Mouse (Mus musculus) right cerebral cortex, postnatal 10 days (tissue): ENCODE data around the gene Tmem132c.
A peak's percentile ranks its signal among the peaks of the same experiment; 100 is the strongest.

Experiments
- DNase-seq, 2 experiments: peaks; one replicate each; pipeline ENCODE4 v3.0.0; 2021; ENCODE audit warnings: low spot score in 2 of 2

Tmem132c gene

GRCm38 (mm10) chr5:127282539-127283123 is 41.0 kb downstream of the Tmem132c start:
- no peak for DNase-seq

GRCm38 (mm10) chr5:127286886-127287285 is 45.3 kb downstream of the Tmem132c start:
- no peak for DNase-seq

- no peak for DNase-seq
Measured at GRCm38 (mm10) chr5:127289659-127290058, 48.1 kb downstream of the Tmem132c start.

- peak in 1 of 2 experiments; percentile 30 for DNase-seq
Measured at GRCm38 (mm10) chr5:127290461-127291250, 49.0 kb downstream of the Tmem132c start.

DNA sequence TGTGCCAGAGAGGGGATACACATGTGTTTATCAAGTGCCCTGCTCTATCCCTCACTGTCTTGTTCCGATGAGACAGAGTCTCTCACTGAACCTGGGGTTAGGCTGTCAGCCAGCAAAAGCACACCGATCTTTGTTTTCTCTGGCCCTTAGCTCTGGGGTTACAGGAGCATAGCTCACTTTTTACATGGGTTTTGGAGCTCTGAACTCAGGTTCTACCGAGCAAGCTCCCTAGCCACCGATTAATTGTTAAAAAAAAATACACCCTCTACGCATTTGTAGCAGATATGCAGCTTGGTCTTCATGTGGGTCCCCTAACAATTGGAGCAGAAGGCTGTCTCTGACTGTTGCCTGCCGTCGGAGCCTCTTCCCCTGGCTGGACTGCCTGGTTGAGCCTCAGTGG is 50.0 kb downstream of the Tmem132c start:
- no peak for DNase-seq

- DNase-seq = no peak
Measured at GRCm38 (mm10) chr5:127293698-127294097, 52.1 kb downstream of the Tmem132c start.

DNA sequence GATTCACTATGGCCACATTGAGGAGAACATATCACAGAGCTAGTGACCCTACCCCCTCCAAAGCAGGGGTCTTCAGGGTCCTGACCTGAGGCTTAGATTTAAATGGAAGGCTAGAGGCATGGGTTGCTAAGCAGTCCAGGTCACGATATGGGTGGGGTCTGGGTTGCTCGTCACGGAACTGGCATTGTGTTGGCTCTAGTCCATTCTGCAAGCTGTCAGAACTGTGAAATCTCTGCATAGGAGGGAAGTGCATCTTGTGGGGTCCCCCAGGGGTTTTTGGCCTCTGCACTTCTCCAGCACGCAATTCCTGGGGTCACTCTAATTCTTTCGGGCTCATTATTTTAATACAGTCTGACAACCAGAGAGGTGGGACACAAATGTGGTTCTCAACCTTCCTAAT is 55.9 kb downstream of the Tmem132c start:
- no peak for DNase-seq

- no peak for DNase-seq
Measured at GRCm38 (mm10) chr5:127298060-127298459, 56.5 kb downstream of the Tmem132c start.

DNA sequence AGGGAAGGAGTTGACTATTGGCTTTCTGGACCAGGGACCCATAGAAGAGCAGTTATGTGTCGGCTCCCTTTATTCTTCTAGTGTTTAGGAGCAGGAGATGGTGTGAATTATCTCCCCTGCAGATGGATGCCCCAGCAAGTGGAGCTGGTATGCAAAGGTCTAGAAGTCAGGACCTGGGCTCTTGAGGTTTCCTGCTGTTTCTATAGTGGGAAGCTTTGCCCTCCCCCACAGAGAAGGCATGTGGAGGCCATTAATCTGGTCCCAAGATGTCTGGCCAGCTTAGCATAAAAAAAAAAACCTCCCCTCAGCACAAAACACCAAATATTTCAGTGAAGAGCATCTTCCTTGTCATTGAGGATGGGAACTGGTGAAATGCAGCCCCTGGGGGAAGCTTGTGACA is 57.4 kb downstream of the Tmem132c start:
- no peak for DNase-seq

DNA sequence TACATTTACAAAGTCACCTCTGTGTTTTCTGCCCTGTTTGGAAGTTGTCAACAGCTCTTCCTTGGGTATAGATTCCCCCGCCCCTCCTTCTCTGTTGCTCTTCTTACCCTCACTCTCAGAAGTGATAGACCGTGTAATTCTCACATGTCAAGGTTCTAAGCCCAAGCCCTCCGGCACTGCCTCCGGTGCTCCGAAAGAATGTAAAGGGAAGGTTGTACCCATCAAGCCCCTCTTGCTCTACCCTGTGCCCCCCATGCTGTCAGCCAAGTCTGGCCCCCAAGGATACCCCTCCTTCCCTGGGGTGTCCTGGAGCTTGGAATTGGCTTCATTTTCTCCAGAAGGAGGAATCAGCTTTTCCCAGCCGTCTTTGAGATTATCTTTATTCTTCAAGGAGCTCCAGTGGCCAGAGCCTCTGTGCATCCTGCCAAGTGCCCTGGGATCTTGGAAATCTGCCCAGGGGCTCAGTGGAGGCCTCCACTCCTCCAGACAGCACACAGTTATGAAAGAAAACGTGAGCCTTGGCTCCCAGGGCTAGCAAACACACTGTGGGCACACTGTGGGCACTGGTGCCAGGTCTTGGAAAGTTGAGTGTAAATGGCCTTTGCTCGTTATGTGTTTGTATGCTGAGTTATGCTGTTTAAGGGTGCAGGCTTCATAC is 59.1 kb downstream of the Tmem132c start:
- DNase-seq = peak; percentile 63 to 74

DNA sequence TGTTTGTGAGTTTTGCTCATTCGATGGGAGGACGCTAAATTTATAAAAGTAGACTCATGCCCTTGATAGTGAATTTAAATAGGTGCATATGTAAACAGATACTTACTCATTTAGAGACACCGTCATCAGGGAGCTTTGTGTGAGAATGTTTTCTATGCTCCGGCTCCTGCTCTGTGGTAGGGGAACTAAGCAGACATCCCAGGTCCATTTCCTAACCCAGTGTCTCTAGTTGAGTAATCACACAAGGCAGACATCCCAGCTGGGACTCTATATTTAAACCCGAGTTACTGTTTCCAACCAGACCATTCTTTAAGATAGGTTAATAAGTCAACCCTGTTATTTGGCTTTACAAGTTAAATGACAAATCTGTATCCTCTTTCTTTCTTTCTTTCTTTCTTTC is 63.7 kb downstream of the Tmem132c start:
- DNase-seq = no peak

DNA sequence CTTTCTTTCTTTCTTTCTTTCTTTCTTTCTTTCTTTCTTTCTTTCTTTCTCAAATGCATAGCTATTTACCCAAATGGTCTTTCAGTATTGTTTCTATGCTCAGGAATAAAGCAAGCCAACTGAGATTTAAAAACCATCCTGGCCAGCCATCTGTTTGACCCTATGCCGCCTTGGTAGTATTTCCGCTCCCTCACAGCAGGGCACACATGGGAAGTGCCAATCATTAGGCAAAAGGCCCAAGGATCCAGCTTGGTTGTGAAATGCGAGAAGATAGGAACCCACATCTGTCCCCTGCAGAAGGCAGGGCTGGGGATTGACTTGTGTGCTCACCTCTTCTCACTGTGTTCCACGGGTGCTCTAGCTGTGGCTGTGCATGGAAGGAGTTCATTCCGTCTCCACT is 64.1 kb downstream of the Tmem132c start:
- no peak for DNase-seq

DNA sequence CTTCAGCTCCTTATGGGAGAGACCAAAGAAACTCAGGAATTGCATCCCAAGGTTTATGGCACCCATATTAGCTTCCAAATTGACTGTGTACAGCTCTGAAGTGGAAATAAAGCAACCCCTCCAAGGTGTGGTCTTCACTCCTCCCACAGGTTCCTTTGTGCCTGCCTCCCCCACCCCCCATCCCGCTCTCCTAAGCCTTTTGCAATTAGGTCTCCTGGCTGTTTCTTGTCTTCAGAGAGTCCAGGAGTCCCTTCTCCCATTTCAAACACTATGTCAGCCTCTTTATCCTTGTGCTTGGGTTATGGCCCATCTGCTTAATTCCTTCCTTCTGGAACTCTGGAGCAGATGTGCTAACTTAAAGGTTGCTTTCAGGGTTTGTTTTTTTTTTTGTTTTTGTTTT is 65.1 kb downstream of the Tmem132c start:
- DNase-seq = no peak

- DNase-seq = no peak
Measured at GRCm38 (mm10) chr5:127310318-127311004, 68.9 kb downstream of the Tmem132c start.

DNA sequence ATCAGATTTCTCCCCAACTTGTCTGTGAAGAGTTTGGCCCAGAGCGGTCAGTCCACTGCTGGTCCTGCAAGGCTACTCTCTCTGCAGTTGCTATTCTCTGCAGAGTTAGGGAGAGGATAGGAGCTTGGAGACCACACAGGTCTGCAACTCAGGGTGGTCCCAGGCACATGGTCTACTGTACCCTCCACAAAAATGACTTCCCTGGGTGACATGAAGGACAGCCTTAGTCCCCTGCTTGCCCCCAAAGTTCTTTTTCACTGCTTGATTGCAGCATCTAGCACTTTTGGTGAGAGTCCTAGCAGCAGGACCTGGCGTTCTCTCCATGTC is 69.4 kb downstream of the Tmem132c start:
- no peak for DNase-seq

GRCm38 (mm10) chr5:127313634-127314033 is 72.0 kb downstream of the Tmem132c start:
- no peak for DNase-seq

DNA sequence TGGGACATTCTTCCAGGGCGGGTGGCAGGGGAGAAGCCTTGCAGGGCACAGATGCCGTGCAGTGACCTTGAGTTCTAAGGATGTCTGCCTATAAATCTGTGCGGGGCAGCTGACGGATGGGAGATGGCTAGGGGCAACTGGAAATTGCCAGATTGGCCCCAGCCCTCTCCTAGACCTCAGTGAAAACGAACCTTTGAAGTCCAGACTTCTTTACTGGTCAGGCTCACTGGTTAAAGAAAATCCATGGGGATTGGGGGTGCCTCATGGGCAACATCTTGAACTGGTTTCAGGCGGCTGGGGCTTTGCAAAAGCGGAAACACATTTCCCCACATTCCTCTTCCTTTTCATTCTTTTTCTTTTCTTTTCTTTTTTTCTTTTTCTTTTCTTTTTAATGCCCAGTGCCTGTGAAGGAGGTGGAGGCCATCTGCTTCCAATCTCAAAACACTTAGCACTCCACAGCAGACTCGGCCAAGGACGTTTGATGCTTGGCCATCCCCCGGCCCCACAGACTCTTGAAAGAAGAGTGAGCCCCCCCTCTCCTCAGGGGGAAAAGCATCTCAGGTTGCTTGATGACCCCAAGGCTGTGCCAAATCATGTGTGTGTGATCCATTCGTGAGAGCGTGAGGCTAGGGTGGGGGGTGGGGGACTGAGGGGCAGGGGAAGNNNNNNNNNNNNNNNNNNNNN is 77.6 kb downstream of the Tmem132c start:
- no peak for DNase-seq

- no peak for DNase-seq
Measured at GRCm38 (mm10) chr5:127324645-127325044, 83.0 kb downstream of the Tmem132c start.

DNA sequence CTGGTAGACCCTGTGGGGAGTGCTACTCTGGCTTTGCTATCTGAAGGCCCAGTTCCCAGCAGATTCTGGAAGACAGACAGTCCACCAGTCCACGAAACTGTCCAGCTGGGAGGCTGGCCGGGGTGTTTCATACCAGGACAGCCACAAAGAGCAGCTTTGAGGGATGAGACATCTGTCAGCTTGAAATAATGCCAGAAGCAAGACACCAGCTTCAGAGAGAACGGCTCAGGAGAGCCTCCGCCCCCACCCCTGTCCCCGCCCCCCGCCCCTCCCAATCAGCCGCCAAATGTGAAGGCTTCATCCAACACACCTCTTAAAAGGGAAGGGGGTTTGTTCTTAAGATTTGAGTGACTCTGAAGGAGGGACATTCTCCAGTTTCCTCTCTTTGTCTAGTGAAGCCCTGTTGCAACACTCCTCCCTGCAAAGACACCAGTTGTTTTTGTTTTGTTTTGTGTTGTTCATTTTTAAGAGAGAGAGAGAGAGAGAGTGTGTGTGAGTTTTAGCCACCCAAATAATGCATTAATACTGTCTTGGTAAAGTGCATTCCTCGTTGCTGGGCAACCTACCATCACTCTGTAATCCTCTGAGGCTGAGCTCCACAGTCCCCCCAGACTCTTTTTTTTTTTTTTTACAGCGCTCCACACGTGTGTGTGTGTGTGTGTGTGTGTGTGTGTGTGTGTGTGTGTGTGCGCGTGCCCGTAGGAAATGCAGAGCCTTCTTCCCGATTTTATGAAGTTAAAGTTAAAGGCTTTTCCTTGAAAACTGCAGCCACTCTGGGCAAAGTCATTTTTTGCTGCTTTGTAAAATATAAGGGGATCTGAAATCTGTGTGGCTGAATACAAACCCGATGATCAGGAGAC is 94.7 kb downstream of the Tmem132c start:
- peak; percentile 51 to 59 for DNase-seq

DNA sequence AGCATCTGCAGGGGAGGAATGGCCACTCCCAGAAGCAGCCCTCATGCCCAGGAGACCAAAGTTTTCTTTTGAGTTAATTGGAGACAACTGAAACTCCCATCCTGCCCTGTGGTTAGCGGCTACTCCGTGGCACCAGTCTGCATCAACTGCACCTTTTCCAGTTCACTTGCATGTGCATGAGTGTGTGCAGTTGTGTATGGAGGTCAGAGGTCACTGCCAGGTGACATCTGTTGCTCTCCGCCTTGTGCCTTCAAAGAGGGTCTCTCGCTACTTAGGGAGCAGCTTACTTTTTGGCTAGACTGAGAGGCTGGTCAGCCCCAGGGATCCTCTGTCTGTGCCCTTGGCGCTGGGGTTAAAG is 95.3 kb downstream of the Tmem132c start:
- no peak for DNase-seq

GRCm38 (mm10) chr5:127339016-127339435 is 97.4 kb downstream of the Tmem132c start:
- no peak for DNase-seq
